Mouse (Mus musculus) brown adipose tissue, adult 24 weeks (tissue): Measurements from ENCODE around the gene Esp8. TPM values are rescaled to one million over a fixed set of nuclear protein-coding genes. Genes with fewer than 3 reads are reported as not detected.
"Not testable (repeated sequence)": the region's sequence is repeated elsewhere in the genome, so short reads cannot be mapped to it uniquely, and the experiment has no call there.

Source experiments
- H3K27ac ChIP-seq: fragments of 200-500 bp; replicated peaks from 2 replicates; pipeline ENCODE4 v1.5.1; 2012; ENCODE audit warnings: low read depth, mild to moderate bottlenecking, low read length
- H3K4me1 ChIP-seq: fragments of 200-500 bp; 2 replicates; pipeline ENCODE4 v1.6.1; 2012; ENCODE audit warnings: low read length, mixed read lengths; ENCODE audit not compliant: control insufficient read depth, insufficient read depth, insufficient read length
- H3K4me3 ChIP-seq: fragments of 200-500 bp; 2 replicates; pipeline ENCODE4 v1.5.1; 2012; ENCODE audit warnings: low read depth, mild to moderate bottlenecking, low read length, moderate library complexity; ENCODE audit not compliant: insufficient read depth
- polyA plus RNA-seq: library from polyadenylated mRNA; stranded (reverse); fragments of >200 nt; gene quantifications from 2 replicates; pipeline ENCODE4 v1.2.4, GENCODE M21; 2012; ENCODE audit not compliant: missing spikeins, insufficient read depth, insufficient read length

Gene Esp8
- polyA plus RNA-seq = not detected in 2 replicates

DNA sequence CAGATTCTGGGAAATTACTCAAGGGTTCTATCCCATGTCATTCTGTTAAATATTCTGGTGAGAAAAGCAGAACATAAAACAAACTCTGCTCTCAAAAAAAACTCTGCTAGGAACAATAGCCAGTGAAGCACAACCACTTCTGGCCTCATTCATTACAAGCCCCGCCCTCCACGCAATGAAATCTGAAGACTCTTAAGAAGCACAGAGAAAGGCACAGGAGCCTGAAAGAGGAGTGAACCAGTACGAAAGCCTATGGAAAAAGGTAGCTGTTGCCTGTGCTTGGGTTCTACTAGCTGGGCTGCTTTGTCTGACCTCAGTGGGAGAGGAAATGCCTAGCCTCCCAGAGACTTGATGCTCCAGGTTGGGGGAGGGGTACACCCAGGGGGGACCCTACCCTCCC lies at the start of gene Esp8:
Esp8 (plus strand) TSS at position 205 of the 400 bp plus-strand sequence.
- Histone ChIP-seq H3K27ac (no peak within 1 kb of the TSS), H3K4me3 (no peak within 1 kb of the TSS), H3K4me1 (no peaks in the 10 kb centered on the region)

- not testable (repeated sequence) for H3K4me1 ChIP-seq, H3K4me3 ChIP-seq, H3K27ac ChIP-seq
These were observed 36.3 kb upstream of the Esp8 start for GRCm38 (mm10) chr17:40483566-40483965.

- not testable (repeated sequence) for H3K27ac ChIP-seq, H3K4me1 ChIP-seq, H3K4me3 ChIP-seq
These were observed 24.2 kb upstream of the Esp8 start for GRCm38 (mm10) chr17:40495468-40496185.

- no peak overlapping the region for H3K4me3 ChIP-seq
- no peaks in the 10 kb centered on the region for H3K4me1 ChIP-seq
- H3K27ac ChIP-seq = no peak overlapping the region
These were observed 10.0 kb downstream of the Esp8 start for GRCm38 (mm10) chr17:40529813-40530212.

DNA sequence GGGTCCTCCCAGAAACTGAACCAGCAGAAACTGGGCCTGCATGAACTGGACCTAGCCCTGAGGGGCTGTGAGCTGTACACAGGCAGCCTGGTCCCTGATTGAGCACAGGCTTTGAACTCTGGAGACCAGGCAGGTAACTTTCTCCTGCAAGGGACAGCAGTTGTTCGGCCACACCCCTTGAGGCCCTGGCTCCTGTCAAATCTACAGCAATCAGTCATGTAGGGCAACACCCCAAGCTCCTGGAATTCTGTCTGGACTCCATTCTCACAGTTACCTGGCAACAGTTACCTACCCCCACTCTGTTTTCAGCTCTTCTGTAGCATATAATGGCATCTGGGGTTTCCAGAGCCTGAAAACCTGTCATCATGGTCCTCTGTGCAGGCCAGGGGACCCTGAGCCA lies 11.3 kb downstream of the Esp8 start:
- Histone ChIP-seq H3K4me1 (no peaks in the 10 kb centered on the region), H3K27ac (no peak overlapping the region), H3K4me3 (no peak overlapping the region)

- H3K27ac ChIP-seq, H3K4me3 ChIP-seq, H3K4me1 ChIP-seq: not testable (repeated sequence)
These were observed 27.2 kb downstream of the Esp8 start for GRCm38 (mm10) chr17:40547005-40547404.

GRCm38 (mm10) chr17:40553470-40553869 lies 33.6 kb downstream of the Esp8 start:
- Histone ChIP-seq H3K4me1 (no peaks in the 10 kb centered on the region), H3K4me3 (no peak overlapping the region), H3K27ac (no peak overlapping the region)

DNA sequence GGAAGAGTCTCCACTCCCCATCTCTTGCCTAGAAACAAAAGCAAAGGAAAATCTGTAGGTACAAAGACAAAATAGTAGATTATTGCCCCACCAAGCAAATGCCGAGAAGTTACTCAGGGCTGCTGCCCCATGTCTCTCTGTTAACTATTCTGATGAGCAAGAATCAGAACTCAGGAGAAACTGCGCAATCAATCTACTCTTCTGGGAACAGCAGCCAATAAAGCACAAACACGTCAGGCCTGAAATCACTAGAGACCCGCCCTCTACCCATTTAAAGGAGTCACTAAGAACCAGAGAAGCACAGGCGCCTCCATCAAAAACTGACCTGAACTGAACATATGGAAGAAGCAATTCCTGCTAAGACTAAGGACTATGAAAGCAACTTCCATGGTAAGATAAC lies 41.4 kb downstream of the Esp8 start, which contains the start of gene Esp6:
Esp6 (plus strand) TSS at position 301 of the 400 bp plus-strand sequence.
- no peak within 1 kb of the TSS for H3K4me3 ChIP-seq
- H3K4me1 ChIP-seq = no peaks in the 10 kb centered on the region
- no peak within 1 kb of the TSS for H3K27ac ChIP-seq

Other genes with a start within 250 kb of the Esp8 start
- not detected in 2 replicates for gene Crisp1, start 200.8 kb upstream of the Esp8 start, polyA plus RNA-seq
- gene Esp6, start 41.5 kb downstream of the Esp8 start, polyA plus RNA-seq = not detected in 2 replicates
- not detected in 2 replicates for gene Esp4, start 78.6 kb downstream of the Esp8 start, polyA plus RNA-seq
- not detected in 2 replicates for gene Esp3, start 112.1 kb downstream of the Esp8 start, polyA plus RNA-seq
- gene Esp1, start 207.1 kb downstream of the Esp8 start, polyA plus RNA-seq = not detected in 2 replicates